11 mouse cellular contexts compared by ENCODE assay signal in genomic region chr7:130368036-130368826, GRCm38 (mm10).
DNase-seq lines count a peak whose midpoint lies in the region; ATAC-seq and TF ChIP-seq lines count a peak whose summit lies in the region.
"Had no signal": no experiment of that assay in that cellular context is flagged by ENCODE, and none has a peak within 500 bp of the region (broad histone marks: within the 10 kb centered on the region; RNA-seq: fewer than 3 reads in every experiment).

No protein-coding gene starts in this region.

- 4% methylated on average over 13 of the region's 13 CpGs for WGBS in forebrain, embryonic 12.5 days
- WGBS in hindbrain, postnatal 0 days: 17% methylated on average over 13 of the region's 13 CpGs
- WGBS in neural tube, embryonic 15.5 days: 14% methylated on average over 13 of the region's 13 CpGs

- no peak for TF ChIP-seq CTCF in layer of hippocampus, adult 2 months (conservative IDR thresholded peaks at IDR 0.05)
- TF ChIP-seq CTCF in hindbrain, postnatal 0 days (IDR thresholded peaks at IDR 0.05; ENCODE audit: low read depth): no peak

- H3K9ac ChIP-seq in forebrain, embryonic 12.5 days: no peak overlapping the region
- no peak overlapping the region for H3K9ac ChIP-seq in hindbrain, postnatal 0 days (replicated peaks; ENCODE audit: low read length)
- no peak overlapping the region for H3K9ac ChIP-seq in neural tube, embryonic 15.5 days (replicated peaks)

- DNase-seq in layer of hippocampus, adult 2 months (ENCODE audit: low spot score in 2 of 2): no peak
- no peak for DNase-seq in layer of hippocampus, adult 9-11 months
- DNase-seq in hindbrain, postnatal 0 days (ENCODE audit: low spot score): peak; percentile 1
- DNase-seq in thymus, postnatal 10 days (ENCODE audit: low spot score in 2 of 2): no peak
- no peak for DNase-seq in ovary, postnatal 10 days (ENCODE audit: low spot score)
- DNase-seq: adrenal gland, adult 8-10 months; cerebellum, adult 9-10 months; lung, postnatal 36 days had no signal

- peaks cover 38% of the 10 kb centered on the region for H3K4me1 ChIP-seq in forebrain, embryonic 12.5 days
- H3K4me1 ChIP-seq in hindbrain, postnatal 0 days (ENCODE audit: insufficient read depth, low read length): peaks cover 8% of the 10 kb centered on the region
- peaks cover 35% of the 10 kb centered on the region for H3K4me1 ChIP-seq in neural tube, embryonic 15.5 days

- peak overlapping the region; percentile 63; the same call in 1 of the 2 replicates for H3K27ac ChIP-seq in layer of hippocampus, adult 2 months
- peak overlapping the region; percentile 14; the same call in 1 of the 2 replicates for H3K27ac ChIP-seq in forebrain, embryonic 12.5 days
- H3K27ac ChIP-seq in hindbrain, postnatal 0 days: peak overlapping the region; percentile 42; the same call in 1 of the 2 replicates
- H3K27ac ChIP-seq in neural tube, embryonic 15.5 days (replicated peaks): peak overlapping the region; percentile 38

- ATAC-seq in forebrain, embryonic 12.5 days (ENCODE audit: low FRiP score): peak; percentile 10
- ATAC-seq in hindbrain, postnatal 0 days: 0 out of 2 replicates have a peak, but pooled peaks have one; percentile 31
- ATAC-seq in neural tube, embryonic 15.5 days (ENCODE audit: low FRiP score): 0 out of 2 replicates have a peak, but pooled peaks have one; percentile 37

- no peaks in the 10 kb centered on the region for H3K36me3 ChIP-seq in forebrain, embryonic 12.5 days (replicated peaks)
- H3K36me3 ChIP-seq in hindbrain, postnatal 0 days (ENCODE audit: insufficient read depth, low read length): no peaks in the 10 kb centered on the region
- H3K36me3 ChIP-seq in neural tube, embryonic 15.5 days: no peaks in the 10 kb centered on the region
- H3K36me3 ChIP-seq: G1E had no signal

- H3K27me3 ChIP-seq in forebrain, embryonic 12.5 days: peaks cover 72% of the 10 kb centered on the region
- no peaks in the 10 kb centered on the region for H3K27me3 ChIP-seq in hindbrain, postnatal 0 days (ENCODE audit: insufficient read depth, low read length)
- H3K27me3 ChIP-seq in neural tube, embryonic 15.5 days (replicated peaks): no peaks in the 10 kb centered on the region

- peaks cover 13% of the 10 kb centered on the region; the same call in 1 of the 2 replicates for H3K9me3 ChIP-seq in forebrain, embryonic 12.5 days
- H3K9me3 ChIP-seq in hindbrain, postnatal 0 days (ENCODE audit: low read length): no peaks in the 10 kb centered on the region
- H3K9me3 ChIP-seq in neural tube, embryonic 15.5 days (replicated peaks): no peaks in the 10 kb centered on the region

- peak overlapping the region; percentile 35 for H3K4me2 ChIP-seq in forebrain, embryonic 12.5 days
- peak overlapping the region; percentile 46 for H3K4me2 ChIP-seq in hindbrain, postnatal 0 days (ENCODE audit: low read depth, low read length)
- peak overlapping the region; percentile 47 for H3K4me2 ChIP-seq in neural tube, embryonic 15.5 days

- peak overlapping the region; percentile 45 for H3K4me3 ChIP-seq in layer of hippocampus, adult 2 months
- H3K4me3 ChIP-seq in forebrain, embryonic 12.5 days (replicated peaks): peak overlapping the region; percentile 4; the same call in 1 of the 2 replicates
- H3K4me3 ChIP-seq in hindbrain, postnatal 0 days (ENCODE audit: low read length): no peak overlapping the region
- H3K4me3 ChIP-seq in neural tube, embryonic 15.5 days (replicated peaks): no peak overlapping the region

Comparison
In these comparisons a context has a peak if more than half of its experiments do, and no peak if none do; other contexts are left out.
1. H3K4me3 ChIP-seq: peak in layer of hippocampus, adult 2 months (single experiment) and forebrain, embryonic 12.5 days (single experiment); none in hindbrain, postnatal 0 days (single experiment) and neural tube, embryonic 15.5 days (single experiment).
2. Peak in every context shown above with its lines, with median percentiles within 50 percentile points of each other: H3K27ac ChIP-seq, ATAC-seq and H3K4me2 ChIP-seq.